Mouse (Mus musculus) thymus, postnatal 4 days (tissue): ENCODE data around the gene Radil.
A peak's percentile ranks its signal among the peaks of the same experiment; 100 is the strongest.

Experiments used
- DNase-seq: peaks from one replicate; pipeline ENCODE4 v3.0.0; 2021

Radil gene

DNA sequence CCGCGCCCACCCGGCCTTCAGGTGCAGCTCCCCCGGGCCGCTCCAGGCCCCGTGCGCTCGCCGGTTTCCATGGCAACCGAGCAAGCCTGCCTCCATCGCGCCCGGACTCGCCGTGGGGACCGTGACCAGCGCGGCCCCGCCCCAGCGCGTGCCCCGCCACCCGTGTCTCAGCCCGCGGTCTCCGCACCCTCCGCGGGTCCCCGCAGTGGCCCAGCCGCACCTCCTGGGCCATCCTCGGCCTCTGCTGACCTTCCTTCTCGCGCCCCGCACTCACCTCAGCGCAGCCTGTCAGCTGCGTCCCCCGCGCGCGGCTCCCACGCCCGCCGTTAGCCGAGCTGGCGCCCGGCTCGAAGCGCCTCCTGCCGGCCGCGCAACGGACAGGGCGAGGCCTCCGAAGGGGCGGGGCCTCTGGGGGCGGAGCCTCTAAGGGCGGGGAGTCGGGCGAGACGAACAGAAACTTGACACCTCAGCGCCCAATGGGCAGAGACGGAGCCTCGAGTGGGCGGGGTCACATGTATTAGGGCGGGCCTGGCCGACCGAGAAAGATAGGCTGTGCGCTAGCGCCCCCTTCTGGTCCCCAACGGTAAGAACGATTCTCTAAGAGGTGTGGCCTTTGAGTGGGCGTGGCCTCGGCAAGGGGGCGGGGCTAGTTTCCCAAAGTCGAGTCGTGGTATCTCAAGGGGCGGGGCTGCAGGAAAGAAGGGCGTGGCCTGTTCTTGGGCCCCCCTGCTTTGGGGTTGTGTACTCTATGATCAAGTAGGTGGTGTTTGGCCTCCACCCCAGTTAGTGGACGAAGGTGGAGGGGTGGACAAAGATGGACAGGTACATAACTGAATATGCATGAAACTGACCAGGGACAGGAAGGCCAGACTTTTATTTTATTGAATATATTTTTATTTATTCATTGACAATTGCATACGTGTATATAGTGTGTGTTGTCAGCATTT is at the start of gene Radil:
Radil (minus strand) TSS at position 393 of the 947 bp plus-strand sequence.
- DNase-seq, result peak; percentile 87

GRCm38 (mm10) chr5:142597648-142598390 is 46.9 kb upstream of the Radil start:
- DNase-seq, result no peak

DNA sequence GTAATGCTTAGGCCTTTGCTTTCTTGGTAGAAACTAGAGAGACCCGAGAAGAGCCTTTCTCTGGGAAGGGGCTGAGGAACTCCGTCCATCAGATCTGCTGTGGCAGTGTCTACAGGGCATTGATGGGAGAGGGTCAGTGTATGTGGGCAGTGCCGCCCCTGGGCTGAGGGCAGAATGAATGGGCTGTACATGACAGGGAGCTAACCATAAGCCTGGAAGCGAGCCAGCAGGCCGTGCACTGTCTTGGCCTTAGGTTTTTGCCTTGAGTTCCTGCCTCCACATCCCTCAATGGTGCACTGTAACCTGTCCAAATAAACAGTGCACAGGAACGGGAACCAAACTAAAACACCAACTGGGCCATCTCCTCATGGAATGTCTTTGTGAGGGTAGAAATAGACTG is 45.8 kb upstream of the Radil start:
- DNase-seq, result no peak

- no peak for DNase-seq
Measured at GRCm38 (mm10) chr5:142595698-142596097, 44.8 kb upstream of the Radil start.

GRCm38 (mm10) chr5:142590953-142591616 is 40.2 kb upstream of the Radil start:
- DNase-seq, result no peak

GRCm38 (mm10) chr5:142583616-142584126 is 32.8 kb upstream of the Radil start:
- no peak for DNase-seq

DNA sequence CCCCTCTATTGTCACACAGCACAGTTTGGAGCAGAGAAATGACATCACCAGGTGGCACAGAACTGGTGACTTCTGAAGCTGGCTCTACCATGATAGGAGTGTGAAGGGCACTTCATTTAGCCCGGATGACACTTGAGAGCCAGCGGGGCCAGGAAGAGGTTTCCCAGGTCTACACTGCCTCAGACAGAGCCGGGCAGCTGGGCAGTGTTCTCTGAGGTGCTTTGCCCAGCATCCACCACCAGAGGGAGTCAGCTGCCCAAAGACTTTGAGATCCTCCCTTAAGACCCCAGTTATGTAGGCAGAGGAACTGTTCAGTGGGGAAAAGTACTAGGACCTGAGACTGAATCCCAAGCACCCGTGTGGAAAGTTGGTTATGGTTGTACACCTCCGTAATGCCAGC is 30.6 kb upstream of the Radil start:
- DNase-seq, result peak; percentile 68

DNA sequence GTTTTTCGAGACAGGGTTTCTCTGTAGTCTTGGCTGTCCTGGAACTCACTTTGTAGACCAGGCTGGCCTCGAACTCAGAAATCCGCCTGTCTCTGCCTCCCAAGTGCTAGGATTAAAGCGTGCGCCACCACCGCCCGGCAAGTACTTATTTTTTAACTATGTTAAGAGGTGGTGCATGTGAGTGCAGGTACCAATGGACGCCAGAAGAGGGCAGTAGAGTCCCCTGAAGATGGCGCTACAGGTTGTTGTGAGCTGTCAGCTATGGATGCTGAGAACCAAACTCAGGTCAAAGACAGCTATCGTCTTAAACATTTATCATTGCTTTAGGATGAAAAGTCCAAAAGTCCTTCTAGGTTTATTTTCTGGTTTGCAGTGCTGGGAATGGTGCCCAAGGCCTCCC is 27.3 kb upstream of the Radil start:
- no peak for DNase-seq

GRCm38 (mm10) chr5:142576832-142577231 is 25.9 kb upstream of the Radil start:
- DNase-seq, result no peak

GRCm38 (mm10) chr5:142574323-142575057 is 23.6 kb upstream of the Radil start:
- DNase-seq, result no peak

GRCm38 (mm10) chr5:142564606-142565005 is 13.7 kb upstream of the Radil start:
- DNase-seq, result no peak

- no peak for DNase-seq
Measured at GRCm38 (mm10) chr5:142560261-142560660, 9.4 kb upstream of the Radil start.

DNA sequence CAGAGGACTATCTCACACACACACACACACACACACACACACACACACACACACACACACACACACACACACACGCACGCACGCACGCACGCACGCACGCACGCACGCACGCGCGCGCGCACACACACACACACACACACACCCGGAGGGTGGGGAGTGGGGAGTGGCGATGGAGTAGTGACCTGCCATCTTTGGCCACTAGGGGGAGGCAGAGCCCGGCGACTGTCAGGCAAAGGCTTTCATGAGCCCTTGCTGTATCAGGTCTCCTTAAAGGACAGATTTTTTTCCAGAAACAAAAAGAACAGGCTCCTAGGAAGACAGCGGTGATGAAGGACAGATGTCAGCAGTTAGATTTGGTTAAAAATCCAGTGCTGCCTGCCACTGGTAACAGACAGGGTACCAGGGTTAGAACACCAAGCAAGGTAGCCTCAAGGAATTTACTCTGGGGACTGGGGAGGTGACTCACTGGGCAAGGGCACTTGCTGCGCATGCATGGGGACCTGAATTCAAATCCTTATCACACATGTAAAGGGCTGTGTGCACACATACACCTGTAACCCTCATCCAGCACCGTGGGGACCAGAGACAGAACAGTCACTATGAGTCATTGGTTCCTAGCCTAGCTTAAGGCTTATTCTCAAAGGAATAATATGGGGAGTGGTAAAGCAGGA is 6.6 kb upstream of the Radil start:
- peak; percentile 83 for DNase-seq

GRCm38 (mm10) chr5:142556721-142557120 is 5.8 kb upstream of the Radil start:
- no peak for DNase-seq

DNA sequence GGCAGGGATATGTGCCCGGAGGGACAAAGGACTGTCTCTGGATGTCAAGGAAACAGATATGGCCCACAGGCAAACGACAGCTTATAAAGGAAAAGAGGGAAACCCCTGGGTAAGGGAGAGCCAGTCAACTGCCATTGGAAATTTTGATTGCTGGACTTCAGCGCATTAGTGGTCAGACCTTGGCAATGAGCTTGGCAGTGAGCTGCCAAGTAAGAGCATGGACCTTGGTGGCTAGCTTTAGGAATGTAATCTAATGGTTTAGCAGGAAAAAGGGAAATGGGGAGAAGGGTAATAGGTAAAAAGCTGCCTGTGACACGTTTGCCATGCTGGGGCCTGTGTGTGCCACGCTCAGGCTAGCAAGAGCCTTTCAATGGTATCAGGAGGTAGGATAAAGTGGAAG is 5.0 kb upstream of the Radil start:
- no peak for DNase-seq

GRCm38 (mm10) chr5:142549961-142550705 is 765 bp downstream of the Radil start:
- peak; percentile 9 for DNase-seq

- DNase-seq, result no peak
Measured at GRCm38 (mm10) chr5:142549441-142549840, 1.5 kb downstream of the Radil start.

DNA sequence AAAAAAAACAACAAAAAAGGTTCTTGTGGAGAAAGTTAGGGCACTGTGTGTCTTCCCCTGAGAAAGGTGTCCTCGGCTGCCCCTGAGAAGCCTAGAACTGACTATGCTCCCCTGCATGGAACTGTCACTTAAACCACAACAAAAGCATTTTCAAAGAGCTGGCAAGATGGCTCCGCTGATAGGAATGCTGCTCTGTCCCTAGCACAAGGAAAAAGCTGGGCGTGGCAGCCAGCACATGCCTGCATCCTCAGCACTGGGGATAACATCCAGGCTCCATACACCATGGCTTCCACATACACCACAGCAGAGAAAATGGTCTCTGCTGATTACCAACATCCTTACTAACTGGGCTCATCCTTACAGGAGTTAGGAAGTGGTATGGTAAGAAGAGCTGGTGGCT is 3.8 kb downstream of the Radil start:
- no peak for DNase-seq

GRCm38 (mm10) chr5:142546344-142546743 is 4.6 kb downstream of the Radil start:
- DNase-seq, result no peak

- DNase-seq, result no peak
Measured at GRCm38 (mm10) chr5:142545014-142545795, 5.7 kb downstream of the Radil start.
